Mouse (Mus musculus) granulocyte monocyte progenitor cell, adult 5-6 weeks (primary cell): ENCODE results near the gene Eif6. TPM values are rescaled to one million over a fixed set of nuclear protein-coding genes. Genes with fewer than 3 reads are reported as not detected.
A peak's percentile ranks its signal among the peaks of the same experiment; 100 is the strongest.

Source experiments
- ATAC-seq: replicated peaks from 2 replicates; pipeline ENCODE4 v1.8.0; 2016; ENCODE audit warnings: mild to moderate bottlenecking, moderate TSS enrichment, inconsistent platforms; ENCODE audit not compliant: poor library complexity, severe bottlenecking
- total RNA-seq, 2 experiments: library from RNA; stranded (forward) in 1 of 2; stranded (reverse) in 1 of 2; fragments of 200-712, 200-1000 nt in 1 of 2; fragments of >200 nt in 1 of 2; fragmentation: Nextera tagmentation in 1 of 2; gene quantifications; 2 replicates each; pipeline ENCODE4 v1.2.3; 2014 to 2017

The Eif6 gene
- total RNA-seq, 2 experiments from 2014 or later = 142 to 181 TPM

GRCm38 (mm10) chr2:155794674-155795445 is 31.9 kb downstream of the Eif6 start:
- ATAC-seq = no peak

GRCm38 (mm10) chr2:155792899-155793298 is 33.8 kb downstream of the Eif6 start:
- ATAC-seq = 0 out of 2 replicates have a peak, but pooled peaks have one; percentile 33

- ATAC-seq = no peak
Observed at GRCm38 (mm10) chr2:155787949-155788931, 38.5 kb downstream of the Eif6 start.

GRCm38 (mm10) chr2:155786905-155787304 is 39.8 kb downstream of the Eif6 start:
- peak; percentile 77 for ATAC-seq

- no peak for ATAC-seq
Observed at GRCm38 (mm10) chr2:155784534-155784933, 42.2 kb downstream of the Eif6 start.

- ATAC-seq = no peak
Observed at GRCm38 (mm10) chr2:155779506-155779905, 47.2 kb downstream of the Eif6 start.

GRCm38 (mm10) chr2:155779066-155779465 is 47.7 kb downstream of the Eif6 start:
- no peak for ATAC-seq

- ATAC-seq = no peak
Observed at GRCm38 (mm10) chr2:155778004-155778403, 48.7 kb downstream of the Eif6 start.

- no peak for ATAC-seq
Observed at GRCm38 (mm10) chr2:155777688-155777985, 49.1 kb downstream of the Eif6 start.

GRCm38 (mm10) chr2:155776824-155777687 is 49.7 kb downstream of the Eif6 start:
- ATAC-seq = no peak

GRCm38 (mm10) chr2:155775685-155776263 is 51.0 kb downstream of the Eif6 start:
- ATAC-seq = peak; percentile 92

- no peak for ATAC-seq
Observed at GRCm38 (mm10) chr2:155774927-155775684, 51.6 kb downstream of the Eif6 start, which contains the start of gene Mmp24. TSS of gene Mmp24 (plus strand) at chr2:155775342.

- ATAC-seq = no peak
Observed at GRCm38 (mm10) chr2:155774261-155774926, 52.3 kb downstream of the Eif6 start.

- ATAC-seq = no peak
Observed at GRCm38 (mm10) chr2:155773664-155774063, 53.1 kb downstream of the Eif6 start.

Other genes with a start within 250 kb of the Eif6 start
- 17.0 and 18.2 TPM in 2 replicates for gene Gss, start 234.1 kb downstream of the Eif6 start, total RNA-seq (2014; fragmentation: Nextera tagmentation)
- gene Gss, start 234.1 kb downstream of the Eif6 start, total RNA-seq (2017) = 16.7 and 21.6 TPM in 2 replicates
- gene Myh7b, start 215.7 kb downstream of the Eif6 start, total RNA-seq (2014; fragmentation: Nextera tagmentation) = 0.37 TPM in 1 of 2 replicates, not detected in the other
- not detected in 2 replicates for gene Myh7b, start 215.7 kb downstream of the Eif6 start, total RNA-seq (2017)
- 106 and 107 TPM in 2 replicates for gene Trpc4ap, start 134.5 kb downstream of the Eif6 start, total RNA-seq (2014; fragmentation: Nextera tagmentation)
- gene Trpc4ap, start 134.5 kb downstream of the Eif6 start, total RNA-seq (2017) = 76.1 and 89.2 TPM in 2 replicates
- 74.9 and 81.9 TPM in 2 replicates for gene Edem2, start 97.5 kb downstream of the Eif6 start, total RNA-seq (2014; fragmentation: Nextera tagmentation)
- 71.6 and 73.7 TPM in 2 replicates for gene Edem2, start 97.5 kb downstream of the Eif6 start, total RNA-seq (2017)
- gene Gm17581, start 91.1 kb downstream of the Eif6 start, total RNA-seq (2014; fragmentation: Nextera tagmentation) = not detected in 2 replicates
- not detected in 2 replicates for gene Gm17581, start 91.1 kb downstream of the Eif6 start, total RNA-seq (2017)
- gene Procr, start 75.8 kb downstream of the Eif6 start, total RNA-seq (2014; fragmentation: Nextera tagmentation) = 0.88 and 3.3 TPM in 2 replicates
- gene Procr, start 75.8 kb downstream of the Eif6 start, total RNA-seq (2017) = 1.1 and 1.6 TPM in 2 replicates
- gene Mmp24, start 51.6 kb downstream of the Eif6 start, total RNA-seq (2014; fragmentation: Nextera tagmentation) = not detected in 2 replicates
- gene Mmp24, start 51.6 kb downstream of the Eif6 start, total RNA-seq (2017) = not detected in 2 replicates
- gene BC029722, start 7.5 kb downstream of the Eif6 start, total RNA-seq (2014; fragmentation: Nextera tagmentation) = 16.6 and 25.7 TPM in 2 replicates
- 10.1 and 11.5 TPM in 2 replicates for gene BC029722, start 7.5 kb downstream of the Eif6 start, total RNA-seq (2017)
- not detected in 2 replicates for gene Fam83c, start 7.9 kb upstream of the Eif6 start, total RNA-seq (2014; fragmentation: Nextera tagmentation)
- not detected in 2 replicates for gene Fam83c, start 7.9 kb upstream of the Eif6 start, total RNA-seq (2017)
- gene Uqcc1, start 103.4 kb upstream of the Eif6 start, total RNA-seq (2014; fragmentation: Nextera tagmentation) = 37.9 and 39.5 TPM in 2 replicates
- gene Uqcc1, start 103.4 kb upstream of the Eif6 start, total RNA-seq (2017) = 66.6 and 71.5 TPM in 2 replicates
- gene Gm15557, start 113.8 kb upstream of the Eif6 start, total RNA-seq (2014; fragmentation: Nextera tagmentation) = not detected in 2 replicates
- gene Gm15557, start 113.8 kb upstream of the Eif6 start, total RNA-seq (2017) = not detected in 2 replicates
- not detected in 2 replicates for gene Gdf5, start 118.4 kb upstream of the Eif6 start, total RNA-seq (2014; fragmentation: Nextera tagmentation)
- not detected in 2 replicates for gene Gdf5, start 118.4 kb upstream of the Eif6 start, total RNA-seq (2017)
- gene Cep250, start 129.5 kb upstream of the Eif6 start, total RNA-seq (2014; fragmentation: Nextera tagmentation) = 33.3 and 44.4 TPM in 2 replicates
- gene Cep250, start 129.5 kb upstream of the Eif6 start, total RNA-seq (2017) = 39.0 and 41.6 TPM in 2 replicates
- 1.4 TPM in 1 of 2 replicates, not detected in the other for gene 6430550D23Rik, start 181.1 kb upstream of the Eif6 start, total RNA-seq (2014; fragmentation: Nextera tagmentation)
- 0.30 TPM in 1 of 2 replicates, not detected in the other for gene 6430550D23Rik, start 181.1 kb upstream of the Eif6 start, total RNA-seq (2017)
- gene Ergic3, start 181.1 kb upstream of the Eif6 start, total RNA-seq (2014; fragmentation: Nextera tagmentation) = 184 and 197 TPM in 2 replicates
- 78.5 and 96.2 TPM in 2 replicates for gene Ergic3, start 181.1 kb upstream of the Eif6 start, total RNA-seq (2017)
- not detected in 2 replicates for gene Fer1l4, start 226.0 kb upstream of the Eif6 start, total RNA-seq (2014; fragmentation: Nextera tagmentation)
- gene Fer1l4, start 226.0 kb upstream of the Eif6 start, total RNA-seq (2017) = not detected in 2 replicates
- gene Spag4, start 238.2 kb upstream of the Eif6 start, total RNA-seq (2014; fragmentation: Nextera tagmentation) = 0.49 and 8.3 TPM in 2 replicates
- gene Spag4, start 238.2 kb upstream of the Eif6 start, total RNA-seq (2017) = 1.5 and 4.8 TPM in 2 replicates